Mouse (Mus musculus): ENCODE data around the gene Mdm2.

DNA sequence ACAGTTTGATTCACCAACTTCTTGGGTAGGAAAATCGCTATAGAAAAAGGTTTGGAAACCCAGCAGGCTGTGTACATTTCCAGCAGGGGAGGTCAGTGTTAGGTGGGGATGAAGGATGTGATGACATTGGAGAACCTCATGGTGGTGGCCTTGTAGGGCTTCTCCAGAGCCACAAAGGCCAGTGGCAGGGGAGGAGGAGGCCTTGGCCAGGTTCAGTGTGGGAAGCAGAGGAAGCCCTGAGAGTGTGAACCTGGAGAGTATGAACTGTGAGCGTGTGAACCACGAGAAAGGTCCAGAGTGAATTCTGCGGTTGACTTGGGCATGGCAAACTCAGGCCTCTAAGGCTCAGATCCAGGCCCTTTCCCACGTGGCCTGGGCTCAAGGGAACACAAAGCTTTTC lies 18.0 kb upstream of the Mdm2 start:
- TF ChIP-seq CTCF (IDR thresholded peaks at IDR 0.05; ENCODE audit: borderline replicate concordance, extremely low read depth, insufficient read depth, insufficient read length) (no peak), POLR2A (IDR thresholded peaks at IDR 0.05; ENCODE audit: borderline replicate concordance, extremely low read depth, insufficient read depth, insufficient read length, poor library complexity, severe bottlenecking) (no peak)
